Mouse (Mus musculus): ENCODE measurements around the gene Axdnd1. TPM values are rescaled to one million over a fixed set of nuclear protein-coding genes. Genes with fewer than 3 reads are reported as not detected.

Axdnd1 gene
- polyA plus RNA-seq, 1 experiment: 3.2 TPM

DNA sequence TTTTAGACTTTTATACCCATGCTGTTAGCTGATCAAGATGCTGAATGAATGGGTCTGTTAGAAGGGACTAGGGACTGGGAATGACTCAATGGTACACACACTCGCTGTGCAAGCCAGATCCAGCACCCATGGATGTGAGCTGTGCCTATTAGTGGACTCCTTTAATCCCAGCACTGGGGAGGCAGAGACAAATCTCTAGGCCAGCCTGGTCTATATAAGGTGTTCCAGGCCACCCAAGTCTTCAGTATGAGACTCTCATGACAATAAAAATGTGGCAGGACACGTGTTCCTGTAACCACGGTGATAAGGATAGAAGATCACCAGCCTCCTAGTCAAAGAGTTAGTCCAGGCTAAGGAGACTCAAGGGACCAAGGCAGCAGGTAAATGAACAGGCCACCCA is 3.1 kb upstream of the Axdnd1 start:
- TF ChIP-seq CTCF (IDR thresholded peaks at IDR 0.05; ENCODE audit: borderline replicate concordance, control insufficient read depth, extremely low read depth, insufficient read depth, low read length, poor library complexity) (no peak), POLR2A (IDR thresholded peaks at IDR 0.05; ENCODE audit: control insufficient read depth, extremely low read depth, insufficient read depth, low read length, poor library complexity) (no peak)
- Histone ChIP-seq H3K27ac (ENCODE audit: control insufficient read depth, insufficient read depth, low read length) (no peak overlapping the region), H3K4me1 (replicated peaks; ENCODE audit: control insufficient read depth, insufficient read depth, low read length) (peaks cover 29% of the 10 kb centered on the region), H3K36me3 (ENCODE audit: control insufficient read depth, insufficient read depth, low read length) (peaks cover 1% of the 10 kb centered on the region), H3K4me3 (ENCODE audit: control insufficient read depth, insufficient read depth, low read length) (no peak overlapping the region), H3K27me3 (ENCODE audit: control insufficient read depth, insufficient read depth, low read length) (no peaks in the 10 kb centered on the region)
- 94% methylated on average over 3 of the region's 3 CpGs for whole genome bisulfite sequencing
- DNase-seq: no peak

DNA sequence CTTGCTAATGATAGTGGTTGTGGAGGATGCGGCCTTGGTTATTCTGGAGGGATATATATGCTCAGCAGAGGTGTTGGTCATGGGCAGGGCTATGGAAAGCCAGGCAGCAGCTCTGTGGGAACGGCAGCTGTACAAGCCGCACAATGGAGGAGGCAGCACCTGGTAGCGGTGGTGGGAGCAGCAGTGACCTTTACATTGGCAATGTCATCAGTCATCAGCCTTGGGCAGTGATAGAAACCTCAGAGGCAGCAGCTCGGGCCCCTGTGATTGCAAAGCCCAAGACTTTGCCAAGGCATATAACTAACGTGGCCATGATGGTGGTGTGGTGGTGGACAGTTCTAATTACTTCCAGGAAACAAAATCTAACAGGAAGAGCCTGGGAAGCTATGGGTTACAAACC is 2.5 kb upstream of the Axdnd1 start:
- WGBS: 90% methylated on average over 6 of the region's 6 CpGs
- no peak overlapping the region for H3K4me3 ChIP-seq (ENCODE audit: control insufficient read depth, insufficient read depth, low read length)
- no peak for TF ChIP-seq CTCF (IDR thresholded peaks at IDR 0.05; ENCODE audit: borderline replicate concordance, control insufficient read depth, extremely low read depth, insufficient read depth, low read length, poor library complexity)
- no peak for TF ChIP-seq POLR2A (IDR thresholded peaks at IDR 0.05; ENCODE audit: control insufficient read depth, extremely low read depth, insufficient read depth, low read length, poor library complexity)
- H3K27ac ChIP-seq (ENCODE audit: control insufficient read depth, insufficient read depth, low read length): peak overlapping the region; percentile 35
- H3K36me3 ChIP-seq (ENCODE audit: control insufficient read depth, insufficient read depth, low read length): no peaks in the 10 kb centered on the region; the same call in 1 of the 2 replicates
- no peak for DNase-seq
- no peaks in the 10 kb centered on the region for H3K27me3 ChIP-seq (ENCODE audit: control insufficient read depth, insufficient read depth, low read length)
- peaks cover 33% of the 10 kb centered on the region for H3K4me1 ChIP-seq (replicated peaks; ENCODE audit: control insufficient read depth, insufficient read depth, low read length)

DNA sequence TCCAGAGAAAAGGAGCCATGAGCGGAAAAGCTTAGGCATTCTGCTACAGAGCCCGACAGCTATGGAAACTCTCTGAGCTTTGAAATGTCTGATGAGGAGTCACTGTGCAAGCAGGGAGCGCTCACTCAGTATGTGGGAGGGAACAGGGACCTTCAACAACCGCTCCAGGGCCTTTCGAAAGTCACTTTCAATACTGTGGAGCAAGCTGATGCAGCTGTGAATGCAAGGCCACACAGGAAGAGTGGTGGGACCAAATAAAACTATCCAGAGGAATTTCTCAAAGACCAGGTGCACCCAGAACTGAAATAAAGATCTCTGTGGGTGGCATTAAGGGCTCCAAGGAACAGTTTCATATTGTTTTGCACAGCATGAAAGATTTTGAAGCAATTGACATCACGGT is 1.9 kb upstream of the Axdnd1 start:
- no peaks in the 10 kb centered on the region for H3K27me3 ChIP-seq (ENCODE audit: control insufficient read depth, insufficient read depth, low read length)
- 38% methylated on average over 6 of the region's 6 CpGs for WGBS
- peaks cover 33% of the 10 kb centered on the region for H3K4me1 ChIP-seq (replicated peaks; ENCODE audit: control insufficient read depth, insufficient read depth, low read length)
- H3K4me3 ChIP-seq (ENCODE audit: control insufficient read depth, insufficient read depth, low read length): no peak overlapping the region
- no peak for DNase-seq
- no peak for TF ChIP-seq POLR2A (IDR thresholded peaks at IDR 0.05; ENCODE audit: control insufficient read depth, extremely low read depth, insufficient read depth, low read length, poor library complexity)
- TF ChIP-seq CTCF (IDR thresholded peaks at IDR 0.05; ENCODE audit: borderline replicate concordance, control insufficient read depth, extremely low read depth, insufficient read depth, low read length, poor library complexity): no peak
- H3K36me3 ChIP-seq (ENCODE audit: control insufficient read depth, insufficient read depth, low read length): no peaks in the 10 kb centered on the region
- peak overlapping the region; percentile 13 for H3K27ac ChIP-seq (ENCODE audit: control insufficient read depth, insufficient read depth, low read length)

- 68% methylated on average over 4 of the region's 4 CpGs for WGBS
- H3K36me3 ChIP-seq (ENCODE audit: control insufficient read depth, insufficient read depth, low read length): no peaks in the 10 kb centered on the region
- TF ChIP-seq POLR2A (IDR thresholded peaks at IDR 0.05; ENCODE audit: control insufficient read depth, extremely low read depth, insufficient read depth, low read length, poor library complexity): no peak
- TF ChIP-seq CTCF (IDR thresholded peaks at IDR 0.05; ENCODE audit: borderline replicate concordance, control insufficient read depth, extremely low read depth, insufficient read depth, low read length, poor library complexity): no peak
- DNase-seq: peak; percentile 67
- no peak overlapping the region for H3K4me3 ChIP-seq (ENCODE audit: control insufficient read depth, insufficient read depth, low read length)
- no peak overlapping the region for H3K27ac ChIP-seq (ENCODE audit: control insufficient read depth, insufficient read depth, low read length)
- H3K27me3 ChIP-seq (ENCODE audit: control insufficient read depth, insufficient read depth, low read length): no peaks in the 10 kb centered on the region
- H3K4me1 ChIP-seq (replicated peaks; ENCODE audit: control insufficient read depth, insufficient read depth, low read length): peaks cover 9% of the 10 kb centered on the region
Measured at GRCm38 (mm10) chr1:156418170-156418569, 2.8 kb downstream of the Axdnd1 start.

DNA sequence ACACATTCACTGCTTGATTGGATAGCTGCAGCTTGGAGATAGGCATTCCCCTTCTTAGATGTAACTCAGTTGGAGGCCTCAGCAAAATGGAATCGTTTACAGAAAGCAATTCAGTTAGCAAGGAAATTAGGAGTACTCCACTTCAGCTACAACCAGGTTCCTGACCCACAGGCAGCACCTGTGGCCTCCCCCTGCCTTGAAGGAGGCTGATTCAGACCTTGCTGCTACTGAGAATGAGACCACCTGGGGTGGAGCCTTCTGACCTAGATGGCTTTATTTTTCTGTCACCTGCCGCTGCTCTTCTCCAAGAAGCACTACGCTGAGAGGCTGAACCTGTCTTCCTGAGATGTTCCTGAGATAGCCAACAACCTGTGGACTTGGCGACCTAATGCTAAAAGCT is 12.4 kb downstream of the Axdnd1 start:
- DNase-seq: peak; percentile 78
- H3K27ac ChIP-seq (ENCODE audit: control insufficient read depth, insufficient read depth, low read length): peak overlapping the region; percentile 99
- TF ChIP-seq POLR2A (IDR thresholded peaks at IDR 0.05; ENCODE audit: control insufficient read depth, extremely low read depth, insufficient read depth, low read length, poor library complexity): 0 out of 2 replicates have a peak, but pooled peaks have one; percentile 39
- no peak for TF ChIP-seq CTCF (IDR thresholded peaks at IDR 0.05; ENCODE audit: borderline replicate concordance, control insufficient read depth, extremely low read depth, insufficient read depth, low read length, poor library complexity)
- H3K4me3 ChIP-seq (ENCODE audit: control insufficient read depth, insufficient read depth, low read length): no peak overlapping the region
- H3K4me1 ChIP-seq (replicated peaks; ENCODE audit: control insufficient read depth, insufficient read depth, low read length): peaks cover 25% of the 10 kb centered on the region
- no peaks in the 10 kb centered on the region for H3K36me3 ChIP-seq (ENCODE audit: control insufficient read depth, insufficient read depth, low read length)
- 8% methylated on average over 4 of the region's 4 CpGs for WGBS
- no peaks in the 10 kb centered on the region for H3K27me3 ChIP-seq (ENCODE audit: control insufficient read depth, insufficient read depth, low read length)

- H3K27me3 ChIP-seq (ENCODE audit: control insufficient read depth, insufficient read depth, low read length): no peaks in the 10 kb centered on the region
- TF ChIP-seq POLR2A (IDR thresholded peaks at IDR 0.05; ENCODE audit: control insufficient read depth, extremely low read depth, insufficient read depth, low read length, poor library complexity): no peak
- no peak for TF ChIP-seq CTCF (IDR thresholded peaks at IDR 0.05; ENCODE audit: borderline replicate concordance, control insufficient read depth, extremely low read depth, insufficient read depth, low read length, poor library complexity)
- 2% methylated on average over 3 of the region's 3 CpGs for WGBS
- peak; percentile 77 for DNase-seq
- peak overlapping the region; percentile 27; the same call in 1 of the 2 replicates for H3K4me3 ChIP-seq (ENCODE audit: control insufficient read depth, insufficient read depth, low read length)
- H3K4me1 ChIP-seq (replicated peaks; ENCODE audit: control insufficient read depth, insufficient read depth, low read length): peaks cover 31% of the 10 kb centered on the region
- H3K36me3 ChIP-seq (ENCODE audit: control insufficient read depth, insufficient read depth, low read length): no peaks in the 10 kb centered on the region
- H3K27ac ChIP-seq (ENCODE audit: control insufficient read depth, insufficient read depth, low read length): peak overlapping the region; percentile 99
Measured at GRCm38 (mm10) chr1:156408004-156408403, 13.0 kb downstream of the Axdnd1 start.

GRCm38 (mm10) chr1:156403251-156403650 is 17.7 kb downstream of the Axdnd1 start:
- H3K27ac ChIP-seq (ENCODE audit: control insufficient read depth, insufficient read depth, low read length): no peak overlapping the region
- no peak overlapping the region for H3K4me3 ChIP-seq (ENCODE audit: control insufficient read depth, insufficient read depth, low read length)
- H3K36me3 ChIP-seq (ENCODE audit: control insufficient read depth, insufficient read depth, low read length): no peaks in the 10 kb centered on the region
- TF ChIP-seq POLR2A (IDR thresholded peaks at IDR 0.05; ENCODE audit: control insufficient read depth, extremely low read depth, insufficient read depth, low read length, poor library complexity): no peak
- no peak for TF ChIP-seq CTCF (IDR thresholded peaks at IDR 0.05; ENCODE audit: borderline replicate concordance, control insufficient read depth, extremely low read depth, insufficient read depth, low read length, poor library complexity)
- peaks cover 23% of the 10 kb centered on the region for H3K4me1 ChIP-seq (replicated peaks; ENCODE audit: control insufficient read depth, insufficient read depth, low read length)
- no peaks in the 10 kb centered on the region for H3K27me3 ChIP-seq (ENCODE audit: control insufficient read depth, insufficient read depth, low read length)
- WGBS: 95% methylated on average over 10 of the region's 10 CpGs
- DNase-seq: no peak
